22 mouse cellular contexts compared by ENCODE assay signal in the genomic region with DNA sequence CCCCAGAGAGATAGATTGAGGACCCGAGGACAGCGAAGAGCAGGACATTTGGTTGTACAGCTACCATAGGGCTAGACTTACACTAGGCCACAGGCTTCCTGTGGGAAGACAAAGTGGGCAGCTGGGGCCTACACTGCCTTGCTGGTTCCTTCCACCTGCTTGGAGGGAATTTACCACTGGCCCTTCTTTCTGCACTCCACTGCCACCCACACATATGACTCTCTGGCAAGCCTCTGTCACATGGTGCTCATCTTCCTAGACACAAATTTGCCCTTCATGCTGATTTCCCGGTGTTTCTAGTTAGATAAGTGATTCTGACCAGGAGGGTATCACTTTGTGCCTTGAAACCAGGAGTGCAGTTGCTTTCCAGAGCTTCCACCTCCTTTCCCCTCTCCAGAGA. TPM values are rescaled to one million over a fixed set of nuclear protein-coding genes. Genes with fewer than 3 reads are reported as not detected.
A peak's percentile ranks its signal among the peaks of the same experiment; 100 is the strongest.
DNase-seq lines count a peak whose midpoint lies in the region; ATAC-seq and TF ChIP-seq lines count a peak whose summit lies in the region.
"Had no signal": no experiment of that assay in that cellular context is flagged by ENCODE, and none has a peak within 500 bp of the region (broad histone marks: within the 10 kb centered on the region; RNA-seq: fewer than 3 reads in every experiment).

No protein-coding gene starts in this region.

- H3K9ac ChIP-seq in liver, embryonic 14.5 days (replicated peaks), result no peak overlapping the region; the same call in 1 of the 2 replicates
- H3K9ac ChIP-seq in kidney, embryonic 15.5 days, result no peak overlapping the region
- H3K9ac ChIP-seq: hindbrain, embryonic 15.5 days; lung, embryonic 14.5 days; neural tube, embryonic 15.5 days had no signal

- H3K36me3 ChIP-seq in G1E (replicated peaks), result no peaks in the 10 kb centered on the region
- H3K36me3 ChIP-seq in liver, embryonic 14.5 days (replicated peaks; ENCODE audit: control insufficient read depth, insufficient read depth, low read depth), result no peaks in the 10 kb centered on the region
- H3K36me3 ChIP-seq in kidney, embryonic 15.5 days, result no peaks in the 10 kb centered on the region
- H3K36me3 ChIP-seq: heart, embryonic 10.5 days; hindbrain, embryonic 15.5 days; neural tube, embryonic 15.5 days had no signal

- no peak for TF ChIP-seq CTCF in G1E (IDR thresholded peaks at IDR 0.05; ENCODE audit: low read depth, low read length)
- TF ChIP-seq CTCF in liver, embryonic 14.5 days (IDR thresholded peaks at IDR 0.05; ENCODE audit: low read depth), result no peak

- WGBS in liver, embryonic 14.5 days (ENCODE audit: insufficient replicate concordance), result 25% methylated on average over 3 of the region's 3 CpGs
- 84% methylated on average over 3 of the region's 3 CpGs for WGBS in kidney, embryonic 15.5 days

- no peak overlapping the region for H3K4me2 ChIP-seq in liver, embryonic 14.5 days (ENCODE audit: low read depth)
- no peak overlapping the region for H3K4me2 ChIP-seq in kidney, embryonic 15.5 days
- H3K4me2 ChIP-seq: hindbrain, embryonic 15.5 days; lung, embryonic 14.5 days; neural tube, embryonic 15.5 days had no signal

- H3K27me3 ChIP-seq in G1E (ENCODE audit: insufficient read depth, low read length), result no peaks in the 10 kb centered on the region
- H3K27me3 ChIP-seq in liver, embryonic 14.5 days (ENCODE audit: control insufficient read depth, insufficient read depth, low read length), result no peaks in the 10 kb centered on the region
- H3K27me3 ChIP-seq in kidney, embryonic 15.5 days, result no peaks in the 10 kb centered on the region
- H3K27me3 ChIP-seq: hindbrain, embryonic 15.5 days; neural tube, embryonic 15.5 days had no signal

- H3K27ac ChIP-seq in liver, embryonic 14.5 days, result peak overlapping the region; percentile 30
- H3K27ac ChIP-seq in kidney, embryonic 15.5 days, result no peak overlapping the region
- H3K27ac ChIP-seq: heart, embryonic 10.5 days; hindbrain, embryonic 15.5 days; neural tube, embryonic 15.5 days had no signal

- H3K4me3 ChIP-seq in G1E (ENCODE audit: low read depth, low read length), result peak overlapping the region; percentile 21; the same call in 1 of the 2 replicates
- H3K4me3 ChIP-seq in liver, embryonic 14.5 days (ENCODE audit: insufficient read depth in 1 of 2, low read depth in 2 of 2, low read length in 2 of 2), result no peak overlapping the region
- no peak overlapping the region for H3K4me3 ChIP-seq in kidney, embryonic 15.5 days (replicated peaks)
- H3K4me3 ChIP-seq: heart, embryonic 10.5 days; hindbrain, embryonic 15.5 days; neural tube, embryonic 15.5 days had no signal

- peak; percentile 44 to 59 for DNase-seq in spleen, postnatal 36 days (ENCODE audit: low spot score in 2 of 2)
- DNase-seq in spleen, postnatal 10 days (ENCODE audit: low spot score in 2 of 2), result no peak
- DNase-seq in G1E (ENCODE audit: low spot score), result peak; percentile 7
- no peak for DNase-seq in liver, embryonic 14.5 days (ENCODE audit: low read depth in 3 of 3, low spot score in 3 of 3)
- peak; percentile 49 for DNase-seq in thymus, postnatal 4 days
- DNase-seq in layer of hippocampus, postnatal 10 days (ENCODE audit: low spot score in 2 of 2), result no peak
- DNase-seq: cerebellum, adult 11-12 months; cerebellum, postnatal 36 days; kidney, adult 2 months; lung, embryonic 14.5 days; retina, postnatal 1 day had no signal

- peaks cover 73% of the 10 kb centered on the region for H3K4me1 ChIP-seq in G1E (ENCODE audit: insufficient read depth, low read depth, low read length)
- H3K4me1 ChIP-seq in liver, embryonic 14.5 days (replicated peaks; ENCODE audit: control insufficient read depth in 2 of 2, insufficient read depth in 2 of 2, low read length in 1 of 2), result peaks cover 14 to 29% of the 10 kb centered on the region in 2 experiments
- no peaks in the 10 kb centered on the region; the same call in 1 of the 2 replicates for H3K4me1 ChIP-seq in kidney, embryonic 15.5 days
- H3K4me1 ChIP-seq: heart, embryonic 10.5 days; hindbrain, embryonic 15.5 days had no signal

- 0 out of 2 replicates have a peak, but pooled peaks have one; percentile 4 for ATAC-seq in G1E (ENCODE audit: extremely low read depth, insufficient number of reproducible peaks, low FRiP score, poor library complexity, severe bottlenecking)
- ATAC-seq in liver, embryonic 14.5 days (ENCODE audit: insufficient read depth), result peak; percentile 32; the same call in 1 of the 2 replicates
- no peak for ATAC-seq in kidney, embryonic 15.5 days (replicated peaks; ENCODE audit: low FRiP score)
- ATAC-seq: forebrain, embryonic 16.5 days had no signal

- no peaks in the 10 kb centered on the region for H3K9me3 ChIP-seq in G1E (replicated peaks)
- no peaks in the 10 kb centered on the region for H3K9me3 ChIP-seq in liver, embryonic 14.5 days (ENCODE audit: control insufficient read depth, low read length)
- H3K9me3 ChIP-seq in kidney, embryonic 15.5 days (replicated peaks), result no peaks in the 10 kb centered on the region
- H3K9me3 ChIP-seq: heart, embryonic 10.5 days; hindbrain, embryonic 15.5 days; neural tube, embryonic 15.5 days had no signal

- no peak for TF ChIP-seq EP300 in liver, embryonic 14.5 days (IDR thresholded peaks at IDR 0.05; ENCODE audit: low read depth)

RNA-seq across cellular contexts. Expression of gene Ikzf1, which starts 28.4 kb away (rescaled TPM):
- total RNA-seq in G1E (2014; fragmentation: Nextera tagmentation) (143 and 149 TPM in 2 replicates), G1E (2017) (60.5 and 70.1 TPM in 2 replicates)
- 214 and 245 TPM in 2 replicates for polyA plus RNA-seq in G1E (2012)
- 63.3 and 65.4 TPM in 2 replicates for polyA plus RNA-seq in liver, embryonic 14.5 days (2012; rRNA removed)
- polyA plus RNA-seq in liver, embryonic 14.5 days (2014; fragmentation: Nextera tagmentation; extraction: Ambion mirVana), result 46.6 and 60.5 TPM in 2 replicates
- 0.85 and 1.3 TPM in 2 replicates for polyA plus RNA-seq in kidney, embryonic 15.5 days (2015; fragmentation: Nextera tagmentation; extraction: Ambion mirVana)
- 1 to 10 TPM; 2.7 to 3.4 TPM for total RNA-seq in layer of hippocampus, postnatal 10 days (2021)

RNA-seq across cellular contexts. Expression of gene 4930512M02Rik, which starts 28.8 kb away (rescaled TPM):
- total RNA-seq in G1E (2014; fragmentation: Nextera tagmentation) (not detected in 2 replicates), G1E (2017) (0.17 TPM in 1 of 2 replicates, not detected in the other)
- not detected in 2 replicates for polyA plus RNA-seq in G1E (2012)
- polyA plus RNA-seq in liver, embryonic 14.5 days (2012; rRNA removed), result not detected in 2 replicates
- not detected in 2 replicates for polyA plus RNA-seq in liver, embryonic 14.5 days (2014; fragmentation: Nextera tagmentation; extraction: Ambion mirVana)
- not detected in 2 replicates for polyA plus RNA-seq in kidney, embryonic 15.5 days (2015; fragmentation: Nextera tagmentation; extraction: Ambion mirVana)
- total RNA-seq in layer of hippocampus, postnatal 10 days (2021), result not detected
- total RNA-seq: gastrocnemius, adult 8-10 months; heart, postnatal 25 days; monocyte, adult 5-6 weeks had no signal
- polyA plus RNA-seq: embryonic facial prominence, embryonic 11.5 days; forebrain, embryonic 16.5 days; heart, embryonic 10.5 days; hindbrain, embryonic 15.5 days; kidney, adult 2 months; large intestine, adult 2 months; limb, embryonic 11.5 days; lung, embryonic 14.5 days; neural tube, embryonic 15.5 days had no signal

Comparison
In these comparisons a context has a peak if more than half of its experiments do, and no peak if none do; other contexts are left out.
1. DNase-seq: peak in spleen, postnatal 36 days (2 of 2), G1E (single experiment) and thymus, postnatal 4 days (single experiment); none in spleen, postnatal 10 days (0 of 2), liver, embryonic 14.5 days (0 of 3) and layer of hippocampus, postnatal 10 days (0 of 2).
2. RNA of gene Ikzf1, which starts 28.4 kb away (polyA plus RNA-seq): 214 to 245 TPM in G1E and 46.6 to 65.4 TPM in liver, embryonic 14.5 days; 0.85 to 1.3 TPM in kidney, embryonic 15.5 days; every median in the first group is over 10 times any median in the second.